Mouse (Mus musculus) lung, embryonic 15.5 days (tissue): ENCODE data around the gene Btbd2. TPM values are rescaled to one million over a fixed set of nuclear protein-coding genes. Genes with fewer than 3 reads are reported as not detected.
A peak's percentile ranks its signal among the peaks of the same experiment; 100 is the strongest.
"Not testable (repeated sequence)": the region's sequence is repeated elsewhere in the genome, so short reads cannot be mapped to it uniquely, and the experiment has no call there.

Experiments
- ATAC-seq: fragments of 200-750 bp; cut with Nextera tagmentation; 2 replicates; pipeline ENCODE4 v1.8.0; 2017; ENCODE audit warnings: moderate number of reproducible peaks, borderline replicate concordance; ENCODE audit not compliant: low FRiP score, low TSS enrichment; ENCODE audit errors: extremely low read depth
- H3K27ac ChIP-seq: fragments of 300-500 bp; sonication (generic); 2 replicates; pipeline ENCODE4 v1.5.1; 2015; ENCODE audit warnings: moderate library complexity, mild to moderate bottlenecking, inconsistent platforms
- H3K27me3 ChIP-seq: fragments of 300-500 bp; sonication (generic); 2 replicates; pipeline ENCODE4 v1.6.1; 2015; ENCODE audit warnings: inconsistent platforms
- H3K36me3 ChIP-seq: fragments of 300-500 bp; sonication (generic); 2 replicates; pipeline ENCODE4 v1.6.1; 2015; ENCODE audit warnings: inconsistent platforms
- H3K4me1 ChIP-seq: fragments of 300-500 bp; sonication (generic); 2 replicates; pipeline ENCODE4 v1.6.1; 2015; ENCODE audit warnings: inconsistent platforms
- H3K4me2 ChIP-seq: fragments of 300-500 bp; sonication (generic); 2 replicates; pipeline ENCODE4 v1.6.1; 2015; ENCODE audit warnings: inconsistent platforms, mild to moderate bottlenecking, moderate library complexity
- H3K4me3 ChIP-seq: fragments of 300-500 bp; sonication (generic); 2 replicates; pipeline ENCODE4 v1.5.1; 2015; ENCODE audit warnings: mild to moderate bottlenecking, inconsistent platforms
- H3K9ac ChIP-seq: fragments of 300-500 bp; sonication (generic); 2 replicates; pipeline ENCODE4 v1.6.1; 2015; ENCODE audit warnings: inconsistent platforms
- H3K9me3 ChIP-seq: fragments of 300-500 bp; sonication (generic); 2 replicates; pipeline ENCODE4 v1.6.1; 2016; ENCODE audit warnings: inconsistent platforms
- WGBS: fragments of 180-500 bp; shearing (Covaris S2); methylation state at CpG from one replicate; pipeline ENCODE4 v1.1.7; 2015; 5-methylcytosine and 5-hydroxymethylcytosine counted together
- polyA plus RNA-seq: library from polyadenylated mRNA; unstranded; fragments of >200 nt; fragmentation: Nextera tagmentation; extraction: Ambion mirVana; gene quantifications from 2 replicates; pipeline ENCODE4 v1.2.1, GENCODE M21; 2015

Gene Btbd2
- polyA plus RNA-seq, 1 experiment from 2014 or later, result 83.0 TPM

DNA sequence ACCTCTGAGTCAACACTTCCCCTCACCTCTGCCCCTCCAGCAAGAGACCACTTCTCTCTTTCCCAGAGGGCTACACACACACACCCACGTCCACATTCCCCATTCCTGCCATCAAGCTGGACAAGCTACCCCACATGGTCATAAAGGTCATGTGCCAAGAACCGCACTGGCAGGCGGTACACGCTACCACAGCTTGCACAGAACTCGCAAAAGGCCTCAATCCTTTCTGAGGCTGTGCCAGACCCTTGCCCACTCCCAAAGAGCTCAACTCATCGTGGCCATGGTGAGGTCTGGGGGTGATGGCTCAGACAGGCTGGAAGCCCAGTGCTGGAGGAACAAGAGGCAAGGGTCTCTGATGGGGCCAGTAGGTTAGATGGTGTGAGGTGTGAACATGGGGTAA is 2.0 kb downstream of the Btbd2 start:
- no peak overlapping the region for H3K27ac ChIP-seq
- 77% methylated on average over 6 of the region's 6 CpGs for WGBS
- no peaks in the 10 kb centered on the region for H3K36me3 ChIP-seq
- ATAC-seq, result no peak
- peaks cover 26% of the 10 kb centered on the region for H3K4me1 ChIP-seq
- no peaks in the 10 kb centered on the region for H3K27me3 ChIP-seq
- no peaks in the 10 kb centered on the region for H3K9me3 ChIP-seq
- H3K4me3 ChIP-seq, result peak overlapping the region; percentile 94
- peak overlapping the region; percentile 85 for H3K4me2 ChIP-seq
- peak overlapping the region; percentile 94; the same call in 1 of the 2 replicates for H3K9ac ChIP-seq

DNA sequence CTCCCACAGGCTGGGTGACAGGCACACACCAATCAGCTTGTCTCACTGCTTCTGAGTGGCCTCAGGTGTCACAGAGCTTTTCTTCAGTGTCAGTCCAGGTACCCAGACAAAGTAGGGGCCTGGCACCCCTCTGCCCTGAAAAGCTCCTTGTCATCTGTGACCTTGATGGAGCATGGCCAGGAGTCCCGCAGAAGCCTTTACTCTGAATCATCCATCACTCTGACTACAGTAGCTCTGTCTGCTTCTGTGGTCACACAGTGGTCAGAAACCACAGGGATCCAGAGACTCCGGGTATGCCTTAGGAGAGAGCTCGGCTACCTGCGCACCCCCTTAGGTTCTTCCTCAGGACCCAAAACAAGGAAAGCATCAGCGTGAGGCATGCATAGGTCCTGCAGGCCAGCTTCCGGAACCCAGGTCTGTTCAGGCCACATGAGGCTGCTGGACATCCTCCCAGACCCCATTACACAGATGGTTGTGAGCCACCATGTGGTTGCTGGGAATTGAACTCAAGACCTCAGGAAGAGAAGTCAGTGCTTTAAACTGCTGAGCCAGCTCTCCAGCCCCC is 3.6 kb downstream of the Btbd2 start:
- H3K27ac ChIP-seq, result no peak overlapping the region
- no peak for ATAC-seq
- no peaks in the 10 kb centered on the region for H3K9me3 ChIP-seq
- no peaks in the 10 kb centered on the region for H3K27me3 ChIP-seq
- no peak overlapping the region for H3K9ac ChIP-seq
- H3K4me2 ChIP-seq, result no peak overlapping the region
- peaks cover 23% of the 10 kb centered on the region for H3K4me1 ChIP-seq
- 79% methylated on average over 6 of the region's 6 CpGs for WGBS
- peaks cover 5% of the 10 kb centered on the region; the same call in 1 of the 2 replicates for H3K36me3 ChIP-seq
- H3K4me3 ChIP-seq, result no peak overlapping the region

DNA sequence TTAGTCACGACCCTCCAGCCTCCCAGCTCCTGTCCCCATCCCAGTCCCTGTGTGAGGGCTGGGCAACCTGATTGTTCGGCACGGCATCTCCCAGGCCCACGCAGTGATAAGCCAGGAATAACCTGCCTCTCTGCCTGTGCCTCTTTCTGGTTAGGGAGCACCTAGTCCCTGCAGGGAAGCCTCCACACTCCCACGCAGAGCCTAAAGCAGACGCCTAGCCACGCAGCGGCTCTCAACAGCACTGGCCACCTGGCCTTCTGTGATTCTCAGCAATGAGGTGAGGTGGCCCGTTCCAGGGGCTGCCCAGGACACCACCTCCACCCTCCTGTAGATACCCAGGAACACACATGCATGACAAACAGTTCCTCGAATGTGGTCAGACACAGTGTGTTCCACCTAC is 6.5 kb downstream of the Btbd2 start:
- Histone ChIP-seq H3K4me3 (no peak overlapping the region), H3K9ac (no peak overlapping the region), H3K27ac (no peak overlapping the region), H3K27me3 (no peaks in the 10 kb centered on the region), H3K9me3 (no peaks in the 10 kb centered on the region), H3K4me2 (no peak overlapping the region), H3K36me3 (peaks cover 27% of the 10 kb centered on the region), H3K4me1 (peaks cover 13% of the 10 kb centered on the region)
- 90% methylated on average over 10 of the region's 10 CpGs for WGBS
- no peak for ATAC-seq

DNA sequence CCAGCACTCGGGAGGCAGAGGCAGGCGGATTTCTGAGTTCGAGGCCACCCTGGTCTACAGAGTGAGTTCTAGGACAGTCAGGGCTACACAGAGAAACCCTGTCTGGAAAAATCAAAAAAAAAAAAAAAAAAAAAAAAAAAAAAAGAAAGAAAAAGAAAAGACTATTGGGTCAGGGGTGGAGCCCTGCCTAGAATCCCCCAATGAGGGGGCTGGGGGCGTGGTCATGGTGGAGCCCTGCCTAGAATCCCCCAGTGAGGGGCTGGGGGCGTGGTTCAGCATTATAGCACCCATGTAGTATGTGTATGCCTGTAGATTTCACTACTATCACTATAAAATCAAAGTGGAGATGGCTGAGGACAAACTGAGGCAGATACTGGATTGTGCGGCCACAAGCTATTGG is 7.0 kb downstream of the Btbd2 start:
- 86% methylated on average over 6 of the region's 6 CpGs for WGBS
- H3K36me3 ChIP-seq, result peaks cover 32% of the 10 kb centered on the region
- H3K4me3 ChIP-seq, H3K27ac ChIP-seq, H3K4me2 ChIP-seq, H3K4me1 ChIP-seq, H3K9ac ChIP-seq, H3K9me3 ChIP-seq, H3K27me3 ChIP-seq, ATAC-seq: not testable (repeated sequence)

DNA sequence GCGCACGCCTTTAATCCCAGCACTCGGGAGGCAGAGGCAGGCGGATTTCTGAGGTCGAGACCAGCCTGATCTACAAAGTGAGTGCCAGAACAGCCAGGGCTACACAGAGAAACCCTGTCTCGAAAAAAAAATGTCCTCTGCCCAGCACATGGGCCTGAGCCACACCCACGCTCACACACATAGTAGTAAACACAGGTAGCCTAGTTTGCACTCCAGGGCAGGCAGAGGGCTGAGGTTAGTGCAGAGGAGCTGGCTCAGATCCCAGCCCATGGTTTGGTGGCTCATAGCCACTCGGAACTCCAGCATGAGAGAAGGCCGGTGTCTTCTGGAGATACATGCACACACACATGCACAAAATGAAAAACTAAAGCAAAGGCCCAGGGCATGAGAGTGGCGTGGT is 9.9 kb downstream of the Btbd2 start:
- Histone ChIP-seq H3K9ac (no peak overlapping the region), H3K4me1 (0 out of 2 replicates have a peak, but pooled peaks cover 3% of the 10 kb centered on the region), H3K9me3 (no peaks in the 10 kb centered on the region), H3K27ac (no peak overlapping the region), H3K36me3 (peaks cover 60% of the 10 kb centered on the region), H3K27me3 (no peaks in the 10 kb centered on the region), H3K4me3 (no peak overlapping the region), H3K4me2 (no peak overlapping the region)
- 88% methylated on average over 10 of the region's 10 CpGs for whole genome bisulfite sequencing
- ATAC-seq, result no peak

DNA sequence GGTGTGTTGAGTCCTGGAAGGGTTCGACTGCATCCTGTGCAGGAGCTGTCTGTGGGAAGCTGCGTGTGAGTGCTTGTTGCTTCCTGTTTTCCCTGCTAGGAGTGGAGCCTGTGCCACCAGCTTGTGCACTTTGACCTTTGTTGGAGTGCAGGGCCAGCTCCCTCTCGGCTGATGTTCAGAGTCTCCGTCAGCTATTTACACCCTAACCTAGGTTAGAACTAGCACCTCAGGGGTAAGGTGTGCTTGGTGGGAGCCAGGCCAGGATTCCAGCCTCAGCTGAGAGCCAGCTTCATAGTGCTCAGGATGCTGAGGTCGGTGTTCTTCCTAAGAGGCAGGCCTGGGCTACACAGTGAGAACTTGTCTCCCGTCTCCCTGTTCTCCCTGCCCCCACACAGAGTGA is 21.5 kb downstream of the Btbd2 start:
- no peak for ATAC-seq
- Histone ChIP-seq H3K36me3 (peaks cover 62% of the 10 kb centered on the region), H3K4me1 (no peaks in the 10 kb centered on the region), H3K9ac (no peak overlapping the region), H3K4me3 (no peak overlapping the region), H3K9me3 (no peaks in the 10 kb centered on the region), H3K27ac (no peak overlapping the region), H3K4me2 (no peak overlapping the region), H3K27me3 (no peaks in the 10 kb centered on the region)
- WGBS, result 77% methylated on average over 6 of the region's 6 CpGs

DNA sequence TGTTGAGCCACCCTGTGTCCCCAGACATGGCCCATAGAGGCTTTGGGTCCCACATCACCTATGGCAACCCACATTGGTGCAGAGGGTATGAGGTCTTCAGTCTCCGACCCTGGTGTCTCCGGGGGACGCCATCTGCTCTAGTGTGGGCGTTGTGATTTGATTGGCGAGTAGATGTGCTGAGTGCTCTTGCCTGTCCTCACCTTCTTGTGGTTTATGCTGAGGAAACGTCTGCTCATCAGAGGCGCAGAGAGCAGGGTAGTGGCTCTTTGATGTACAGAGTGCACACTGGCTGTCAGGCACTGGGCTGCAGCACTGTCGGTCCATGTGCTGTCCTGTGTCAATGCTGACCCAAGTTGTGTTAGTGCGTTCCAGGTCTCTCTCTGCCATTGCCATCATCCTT is 27.9 kb downstream of the Btbd2 start:
- no peak overlapping the region for H3K4me3 ChIP-seq
- H3K9me3 ChIP-seq, result no peaks in the 10 kb centered on the region
- H3K36me3 ChIP-seq, result no peaks in the 10 kb centered on the region
- H3K4me2 ChIP-seq, result no peak overlapping the region
- ATAC-seq, result no peak
- H3K9ac ChIP-seq, result no peak overlapping the region
- H3K27ac ChIP-seq, result no peak overlapping the region
- WGBS, result 83% methylated on average over 9 of the region's 9 CpGs
- H3K4me1 ChIP-seq, result peaks cover 17% of the 10 kb centered on the region
- H3K27me3 ChIP-seq, result no peaks in the 10 kb centered on the region

DNA sequence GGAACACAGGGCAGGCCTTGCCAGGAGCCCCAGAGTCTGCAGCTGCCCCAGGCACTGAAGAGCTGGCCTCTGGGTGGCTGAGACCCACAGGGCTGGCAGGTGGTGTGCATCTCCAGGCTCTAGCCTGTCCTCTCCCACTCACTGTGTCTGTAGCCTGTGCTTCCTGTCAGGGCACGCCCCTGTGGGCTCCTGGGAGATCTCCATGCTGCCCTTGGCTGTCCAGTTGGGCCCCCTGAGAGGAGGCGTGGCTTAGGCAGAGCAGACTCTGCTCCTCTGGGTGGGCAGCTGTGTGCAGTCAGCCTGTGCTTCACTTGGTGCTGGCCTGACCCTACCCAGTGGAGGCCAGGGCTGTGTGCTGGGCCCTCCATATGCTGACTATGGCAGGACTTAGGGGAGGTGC is 29.2 kb downstream of the Btbd2 start:
- 0 out of 2 replicates have a peak overlapping the region, but pooled peaks have one; percentile 6 for H3K27ac ChIP-seq
- no peak for ATAC-seq
- H3K4me1 ChIP-seq, result peaks cover 23% of the 10 kb centered on the region

DNA sequence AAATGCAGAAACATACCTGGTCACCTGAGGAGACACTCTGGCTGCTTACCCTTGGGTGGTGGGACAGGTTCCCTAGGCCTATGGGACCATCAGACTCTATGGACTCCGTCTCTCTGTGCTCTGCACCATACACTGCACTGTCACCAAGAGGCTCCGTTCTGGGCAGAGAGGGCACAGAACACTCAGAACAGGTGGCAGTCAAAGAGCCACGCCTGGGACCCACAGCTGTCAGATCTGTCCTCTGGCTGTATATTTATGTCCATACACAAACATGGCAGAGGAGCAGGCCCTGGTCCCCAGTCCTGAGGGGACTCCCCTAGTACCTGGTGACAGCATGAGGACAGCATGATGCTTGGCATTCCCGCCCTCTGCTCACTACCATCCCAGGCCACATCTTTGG is 31.1 kb downstream of the Btbd2 start:
- no peak overlapping the region for H3K4me2 ChIP-seq
- H3K36me3 ChIP-seq, result no peaks in the 10 kb centered on the region
- H3K27me3 ChIP-seq, result no peaks in the 10 kb centered on the region
- no peak overlapping the region for H3K9ac ChIP-seq
- H3K9me3 ChIP-seq, result no peaks in the 10 kb centered on the region
- no peak for ATAC-seq
- WGBS, result 83% methylated on average over 4 of the region's 4 CpGs
- peaks cover 29% of the 10 kb centered on the region for H3K4me1 ChIP-seq
- H3K27ac ChIP-seq, result no peak overlapping the region
- no peak overlapping the region for H3K4me3 ChIP-seq

More for the DNA sequence above, 29.2 kb downstream of the Btbd2 start:
- WGBS, result 25% methylated on average over 2 of the region's 2 CpGs
- no peaks in the 10 kb centered on the region for H3K9me3 ChIP-seq
- no peaks in the 10 kb centered on the region for H3K27me3 ChIP-seq
- no peak overlapping the region for H3K4me3 ChIP-seq
- H3K9ac ChIP-seq, result no peak overlapping the region
- H3K4me2 ChIP-seq, result no peak overlapping the region
- no peaks in the 10 kb centered on the region for H3K36me3 ChIP-seq

DNA sequence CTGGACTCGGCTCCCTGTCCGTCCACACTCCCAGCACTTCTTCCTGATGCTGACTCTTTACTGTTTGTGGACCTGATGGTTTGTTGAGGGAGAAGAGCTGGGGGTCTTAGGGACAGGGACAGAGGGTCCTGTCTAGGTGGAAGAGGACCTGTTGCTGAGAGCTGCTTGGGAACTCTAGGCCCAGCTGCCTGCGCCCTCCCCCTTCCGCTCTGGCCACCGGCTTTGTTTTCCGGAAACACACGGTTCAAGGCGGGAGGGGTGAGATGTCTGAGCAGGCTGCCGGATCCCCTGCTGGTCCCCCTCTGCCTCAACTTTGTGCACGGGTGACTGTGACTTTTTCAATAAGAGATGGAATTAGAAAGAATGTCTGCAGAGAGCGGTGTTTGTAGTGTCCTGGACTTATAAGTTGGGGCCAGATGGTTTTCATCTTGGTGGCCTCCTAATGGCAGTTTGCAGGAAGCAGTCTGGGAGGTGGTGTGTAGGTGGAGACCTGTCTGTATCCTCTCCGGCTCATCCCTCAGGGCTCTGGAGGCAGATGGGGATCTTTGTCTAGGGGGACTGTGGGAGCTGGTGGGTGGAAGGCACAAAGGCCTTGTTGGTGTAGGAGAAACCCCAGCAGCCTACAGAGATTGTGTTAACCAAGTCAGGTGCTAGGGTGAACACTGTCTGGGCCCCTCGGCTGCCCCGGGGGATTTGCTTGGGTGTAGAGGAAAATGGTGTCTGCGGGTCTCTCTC is 33.2 kb downstream of the Btbd2 start:
- no peaks in the 10 kb centered on the region for H3K36me3 ChIP-seq
- WGBS, result 11% methylated on average over 15 of the region's 15 CpGs
- H3K27ac ChIP-seq, result peak overlapping the region; percentile 91
- H3K27me3 ChIP-seq, result no peaks in the 10 kb centered on the region
- peak overlapping the region; percentile 88 for H3K4me3 ChIP-seq
- no peak for ATAC-seq
- peaks cover 29% of the 10 kb centered on the region for H3K4me1 ChIP-seq
- peak overlapping the region; percentile 90 for H3K9ac ChIP-seq
- H3K9me3 ChIP-seq, result no peaks in the 10 kb centered on the region
- peak overlapping the region; percentile 72 for H3K4me2 ChIP-seq

DNA sequence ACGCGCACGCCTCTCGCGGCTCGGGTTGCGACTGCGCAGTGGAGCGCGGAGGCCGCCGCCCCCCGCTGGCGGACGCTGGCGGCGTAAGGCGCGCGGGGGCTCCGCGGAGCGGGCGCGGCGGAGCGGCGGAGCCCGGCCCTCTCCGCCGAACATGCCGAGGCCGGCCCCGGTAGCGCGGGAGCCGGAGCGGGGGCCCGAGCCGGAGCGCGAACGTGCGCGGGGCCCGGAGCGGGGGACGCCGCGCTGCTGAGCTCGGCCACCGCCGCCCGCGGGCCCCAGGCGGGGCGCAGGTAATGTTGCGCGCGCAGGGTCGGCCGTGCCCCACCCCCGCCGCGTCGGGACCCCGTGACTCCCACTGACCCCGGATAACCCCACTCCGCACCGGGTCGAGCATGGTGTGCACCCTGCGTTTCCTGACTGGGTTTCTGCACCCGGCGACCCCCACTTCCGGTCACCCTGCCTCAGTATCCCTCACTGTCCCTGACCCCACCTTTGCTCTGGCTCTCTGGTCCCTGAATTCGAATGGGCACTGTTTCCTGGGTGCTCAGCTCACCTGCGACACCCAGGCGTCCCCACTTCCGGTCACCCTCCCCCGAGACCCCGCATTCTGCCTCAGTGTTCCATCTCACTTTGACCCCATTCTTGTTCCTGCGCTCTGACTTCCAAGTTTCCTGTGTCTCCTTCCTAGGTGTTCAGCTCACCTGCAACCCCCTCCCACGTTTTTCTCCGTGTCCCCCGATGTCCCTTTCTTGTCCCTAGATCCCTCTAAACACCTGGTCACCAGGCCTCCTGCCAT is 34.0 kb downstream of the Btbd2 start, which contains the start of gene Csnk1g2:
Csnk1g2 (plus strand) TSS at position 178 of the 796 bp plus-strand sequence.
- H3K9ac ChIP-seq, result peak within 1 kb of the TSS; percentile 90
- WGBS, result under 1% methylated on average over 76 of the region's 85 CpGs
- H3K4me1 ChIP-seq, result peaks cover 29% of the 10 kb centered on the region
- H3K36me3 ChIP-seq, result no peaks in the 10 kb centered on the region
- peak within 1 kb of the TSS; percentile 76 for H3K4me2 ChIP-seq
- peak within 1 kb of the TSS; percentile 97 for H3K27ac ChIP-seq
- H3K4me3 ChIP-seq, result peak within 1 kb of the TSS; percentile 88
- ATAC-seq, result peak; percentile 13
- H3K9me3 ChIP-seq, result no peaks in the 10 kb centered on the region
- H3K27me3 ChIP-seq, result no peaks in the 10 kb centered on the region
